Mouse (Mus musculus) splenic B cell, adult 2 months (primary cell): ENCODE results near the gene Wdr77.
A peak's percentile ranks its signal among the peaks of the same experiment; 100 is the strongest.
"Not testable (repeated sequence)": the region's sequence is repeated elsewhere in the genome, so short reads cannot be mapped to it uniquely, and the experiment has no call there.

Source experiments
- DNase-seq: peaks from one replicate; pipeline ENCODE4 v3.0.0-alpha.2; 2011; ENCODE audit warnings: low read depth, low spot score
- H3K27me3 ChIP-seq: 2 replicates; pipeline ENCODE4 v1.6.1; 2012; ENCODE audit warnings: mild to moderate bottlenecking, low read length, moderate library complexity, mixed read lengths; ENCODE audit not compliant: control insufficient read depth, poor library complexity, insufficient read depth, severe bottlenecking
- H3K36me3 ChIP-seq: 2 replicates; pipeline ENCODE4 v1.6.1; 2012; ENCODE audit warnings: mild to moderate bottlenecking, low read length, moderate library complexity, mixed read lengths; ENCODE audit not compliant: control insufficient read depth, poor library complexity, insufficient read depth, severe bottlenecking

The Wdr77 gene

GRCm38 (mm10) chr3:105958974-105959580 lies at the start of gene Wdr77:
Gene Wdr77, plus strand, starts transcription at chr3:105959369.
- DNase-seq = peak; percentile 99
- H3K27me3 ChIP-seq = no peaks in the 10 kb centered on the region
- peaks cover 10% of the 10 kb centered on the region for H3K36me3 ChIP-seq

DNA sequence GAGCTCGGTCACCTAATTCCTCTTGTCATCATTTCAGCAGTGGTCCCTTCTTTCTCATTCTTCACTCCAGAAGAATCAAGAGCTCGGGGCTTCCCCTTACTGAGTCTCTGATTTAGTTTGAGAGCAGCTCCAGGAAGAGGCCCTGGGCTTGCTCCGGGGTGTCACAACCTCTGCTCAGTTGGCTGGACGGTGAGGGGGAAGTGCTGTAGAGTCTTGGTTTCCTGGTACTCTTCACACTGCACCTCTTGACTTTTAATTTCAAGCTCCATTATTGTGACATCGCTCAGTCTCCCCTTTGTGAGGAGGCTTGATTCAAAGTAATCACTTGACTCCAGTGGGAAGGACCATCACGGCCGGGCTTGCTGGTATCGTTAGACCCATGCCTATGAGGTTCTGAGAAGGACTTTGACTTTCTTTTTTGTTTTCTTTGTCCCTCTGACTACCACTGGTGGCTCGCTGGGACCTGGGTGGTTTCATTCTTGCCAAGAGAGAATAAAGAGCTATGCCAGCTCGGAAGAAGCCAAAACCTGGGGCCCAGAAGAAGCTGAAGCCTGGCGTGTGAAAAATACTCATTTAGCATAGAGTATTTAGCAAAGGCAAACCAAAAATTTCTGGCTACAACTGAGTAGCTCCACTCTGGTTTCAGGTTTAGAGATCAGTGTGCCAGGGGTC lies 48.5 kb upstream of the Wdr77 start:
- peak; percentile 62 for DNase-seq
- Histone ChIP-seq H3K36me3 (no peaks in the 10 kb centered on the region), H3K27me3 (no peaks in the 10 kb centered on the region)

DNA sequence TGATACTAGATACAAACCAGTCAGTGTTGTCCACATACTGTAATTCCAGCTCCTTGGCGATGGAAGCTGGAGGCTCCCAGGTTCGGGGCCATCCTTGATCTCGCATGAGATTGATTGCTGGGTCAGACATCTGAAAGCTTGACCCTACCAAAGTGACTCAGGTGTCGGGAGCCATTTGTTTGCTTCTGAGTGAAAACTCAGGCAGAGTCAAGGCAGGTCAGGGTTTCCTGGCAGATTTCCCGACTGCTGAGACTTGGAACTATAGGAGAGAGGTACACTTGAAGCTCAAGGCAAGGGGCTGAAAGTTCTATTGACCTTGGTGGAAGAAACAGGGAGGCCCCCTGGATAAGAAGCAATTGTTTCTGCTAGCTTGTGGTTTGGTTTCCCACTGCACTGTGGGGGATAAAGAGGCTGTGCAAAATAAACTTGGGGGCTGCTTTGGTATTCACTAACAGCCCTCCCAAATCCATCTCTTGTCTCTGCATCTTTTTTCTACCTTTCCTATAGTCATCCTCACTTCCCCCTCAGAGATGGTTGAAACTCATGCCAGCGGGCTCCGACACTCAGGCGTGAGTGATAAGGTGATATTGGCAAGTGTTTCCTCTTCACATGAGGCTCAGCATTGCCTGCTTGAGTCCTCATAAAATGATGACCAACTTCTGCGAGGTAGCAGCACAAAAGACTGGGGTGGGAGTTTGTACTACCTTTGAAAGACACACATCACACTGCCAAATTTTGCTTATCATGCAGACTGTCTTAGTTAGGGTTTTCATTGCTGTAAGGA lies 46.9 kb upstream of the Wdr77 start:
- H3K36me3 ChIP-seq = no peaks in the 10 kb centered on the region
- no peak for DNase-seq
- H3K27me3 ChIP-seq = no peaks in the 10 kb centered on the region

- DNase-seq = no peak
- Histone ChIP-seq H3K27me3 (no peaks in the 10 kb centered on the region), H3K36me3 (no peaks in the 10 kb centered on the region)
Measured at GRCm38 (mm10) chr3:105913839-105914681, 45.1 kb upstream of the Wdr77 start.

DNA sequence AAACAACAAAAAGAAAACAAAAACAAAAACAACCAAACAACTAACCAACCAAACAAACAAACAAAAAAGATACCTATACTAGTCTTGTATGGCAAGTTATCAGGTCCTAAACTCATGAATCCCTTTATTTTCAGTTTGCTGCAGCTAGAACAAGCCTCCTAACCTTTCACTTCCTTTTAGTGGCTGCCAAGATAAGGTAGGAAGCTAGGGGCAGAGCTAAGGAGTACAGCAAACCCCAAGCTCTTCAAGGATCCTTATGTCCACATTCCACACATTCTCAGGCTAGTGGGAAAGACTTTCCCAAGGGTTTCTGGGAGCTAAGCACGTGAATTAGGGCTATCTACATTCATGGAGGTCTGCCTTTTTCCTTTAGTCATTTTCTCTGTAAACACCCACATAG lies 43.9 kb upstream of the Wdr77 start:
- Histone ChIP-seq H3K36me3 (no peaks in the 10 kb centered on the region), H3K27me3 (no peaks in the 10 kb centered on the region)
- no peak for DNase-seq

DNA sequence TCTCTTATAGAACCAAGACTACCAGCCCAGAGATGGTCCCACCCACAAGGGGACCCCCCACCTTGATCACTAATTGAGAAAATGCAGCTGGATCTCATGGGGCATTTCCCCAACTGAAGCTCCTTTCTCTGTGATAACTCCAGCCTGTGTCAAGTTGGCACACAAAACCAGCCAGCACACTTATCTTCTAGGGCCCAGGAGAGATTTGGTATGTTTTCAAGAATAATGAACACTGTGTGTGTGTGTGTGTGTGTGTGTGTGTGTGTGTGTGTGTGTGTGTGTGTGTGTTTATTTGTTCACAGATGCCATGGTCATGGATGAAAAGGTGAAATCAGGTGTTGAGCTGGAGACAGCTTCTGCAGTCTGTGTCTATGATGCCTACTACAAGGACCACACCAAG lies 42.7 kb upstream of the Wdr77 start:
- DNase-seq, H3K36me3 ChIP-seq, H3K27me3 ChIP-seq: not testable (repeated sequence)

DNA sequence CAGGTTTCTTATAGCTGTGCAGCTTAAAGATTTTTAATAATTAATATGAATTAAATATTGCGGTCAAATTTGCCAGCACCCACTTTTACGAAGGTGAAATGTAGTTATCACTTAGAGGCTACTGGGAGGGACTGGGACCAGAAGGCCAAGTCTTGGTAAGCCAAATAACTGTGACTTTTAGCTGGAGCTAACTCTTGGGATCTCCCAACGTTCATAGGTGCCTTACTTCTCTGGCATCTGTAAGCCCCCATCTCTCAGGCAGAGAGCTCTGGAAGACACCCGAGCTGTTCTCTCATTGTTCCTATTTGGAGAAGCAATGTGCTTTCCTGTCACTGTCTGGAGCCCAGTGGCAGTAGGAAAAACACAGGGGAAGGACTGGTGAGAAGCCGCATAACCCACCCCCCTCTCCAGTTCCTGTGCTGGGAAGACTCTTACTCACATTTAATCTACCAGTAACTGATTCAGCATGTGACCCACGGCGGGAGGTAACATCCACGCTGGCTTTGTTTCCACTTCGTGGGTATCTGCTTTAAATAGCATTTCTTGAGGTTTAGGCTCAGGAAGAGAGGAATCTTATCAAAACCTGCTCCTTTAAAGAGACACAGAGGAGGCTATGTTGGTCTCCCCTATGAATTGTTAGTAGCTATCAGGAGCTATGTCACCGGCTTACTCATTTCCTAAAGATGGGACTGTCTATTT lies 41.4 kb upstream of the Wdr77 start:
- Histone ChIP-seq H3K36me3 (no peaks in the 10 kb centered on the region), H3K27me3 (no peaks in the 10 kb centered on the region)
- no peak for DNase-seq

GRCm38 (mm10) chr3:105918355-105918745 lies 40.8 kb upstream of the Wdr77 start:
- H3K27me3 ChIP-seq = no peaks in the 10 kb centered on the region
- no peaks in the 10 kb centered on the region for H3K36me3 ChIP-seq
- DNase-seq = no peak

GRCm38 (mm10) chr3:105920743-105921142 lies 38.4 kb upstream of the Wdr77 start:
- not testable (repeated sequence) for DNase-seq, H3K27me3 ChIP-seq, H3K36me3 ChIP-seq

DNA sequence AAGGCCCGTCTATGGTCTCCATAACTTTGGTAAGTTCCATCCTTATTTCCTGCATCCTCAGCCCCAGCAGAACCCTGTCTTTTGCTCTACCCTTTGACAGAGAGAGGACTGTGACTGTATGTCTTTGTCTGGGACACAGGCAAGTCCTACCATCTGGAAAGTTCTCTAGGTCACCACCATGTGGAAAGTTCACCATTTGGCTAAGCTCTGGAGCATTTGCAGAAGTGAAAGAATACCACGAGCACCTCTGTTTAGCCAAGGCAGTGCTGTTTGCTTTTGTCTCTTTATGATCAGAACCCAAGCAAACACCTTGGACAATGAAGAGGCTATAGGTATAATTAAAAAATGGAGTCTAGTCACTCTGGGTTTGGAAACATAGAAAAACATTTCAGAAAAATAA lies 37.2 kb upstream of the Wdr77 start:
- H3K36me3 ChIP-seq = no peaks in the 10 kb centered on the region
- DNase-seq = peak; percentile 68
- H3K27me3 ChIP-seq = no peaks in the 10 kb centered on the region

DNA sequence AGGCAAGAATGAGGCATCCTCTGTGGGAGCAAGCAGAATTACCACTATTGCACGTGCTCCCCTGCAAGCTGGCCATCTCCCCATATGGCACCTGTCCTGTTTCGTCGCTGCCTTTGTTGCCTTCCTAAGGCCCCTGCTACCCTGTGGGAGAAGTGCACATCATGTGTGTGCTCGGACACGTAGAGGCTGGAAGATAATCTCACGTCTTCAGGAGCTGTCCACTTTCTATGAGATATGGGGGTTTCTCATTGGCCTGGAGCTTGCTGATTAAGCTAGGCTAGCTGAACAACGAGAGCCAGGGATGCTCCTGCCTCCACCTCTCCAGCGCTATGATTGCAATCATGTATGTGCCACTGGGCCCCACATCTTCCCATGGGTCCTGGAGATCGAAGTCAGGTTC lies 34.6 kb upstream of the Wdr77 start:
- no peaks in the 10 kb centered on the region for H3K27me3 ChIP-seq
- no peak for DNase-seq
- H3K36me3 ChIP-seq = no peaks in the 10 kb centered on the region

GRCm38 (mm10) chr3:105927561-105928194 lies 31.5 kb upstream of the Wdr77 start:
- no peak for DNase-seq
- Histone ChIP-seq H3K36me3 (no peaks in the 10 kb centered on the region), H3K27me3 (no peaks in the 10 kb centered on the region; the same call in 1 of the 2 replicates)

DNA sequence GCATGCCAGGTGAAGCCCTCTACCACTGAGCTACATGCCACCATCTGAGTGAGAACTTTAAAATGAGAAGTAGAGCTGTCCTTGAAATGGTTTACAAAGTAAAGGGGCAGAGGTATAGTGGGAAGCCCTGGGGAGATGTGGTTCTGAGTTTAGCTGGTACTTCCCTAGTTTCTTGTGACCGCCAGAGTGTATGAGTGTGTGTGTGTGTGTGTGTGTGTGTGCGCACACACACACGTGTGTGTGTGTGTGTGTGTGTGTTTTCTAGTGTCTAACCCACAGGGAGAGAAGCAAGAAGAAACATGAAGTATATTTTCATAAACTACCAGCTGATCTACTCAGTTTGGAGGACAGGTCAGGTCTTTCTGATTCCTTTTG lies 31.0 kb upstream of the Wdr77 start:
- no peaks in the 10 kb centered on the region; the same call in 1 of the 2 replicates for H3K27me3 ChIP-seq
- H3K36me3 ChIP-seq = no peaks in the 10 kb centered on the region
- DNase-seq = peak; percentile 56

DNA sequence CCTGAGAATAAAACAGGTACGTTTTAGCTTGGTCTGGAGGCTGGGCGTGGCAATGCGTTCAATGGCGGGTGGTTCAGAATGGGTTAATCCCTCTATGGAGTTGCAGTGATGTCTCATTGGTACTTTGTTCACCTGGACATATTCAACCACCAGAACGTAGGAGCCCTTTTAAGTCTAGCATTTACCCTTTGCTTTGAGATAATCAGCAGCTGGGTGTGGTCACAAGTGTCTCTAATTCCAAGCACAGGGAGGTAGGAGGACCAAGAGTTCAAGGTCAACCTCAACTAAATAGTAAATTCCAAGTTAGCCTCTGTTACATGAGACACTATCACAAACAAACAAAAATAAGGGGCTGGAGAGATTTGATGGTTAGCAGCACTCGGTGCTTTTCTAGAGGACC lies 30.4 kb upstream of the Wdr77 start:
- DNase-seq = no peak
- H3K27me3 ChIP-seq = no peaks in the 10 kb centered on the region; the same call in 1 of the 2 replicates

More for the DNA sequence above, 30.4 kb upstream of the Wdr77 start:
- no peaks in the 10 kb centered on the region for H3K36me3 ChIP-seq
